Mouse (Mus musculus) right cerebral cortex, adult 18-20 months (tissue): ENCODE data around the gene Kcnip4.
A peak's percentile ranks its signal among the peaks of the same experiment; 100 is the strongest.

Experiments
- DNase-seq: peaks from one replicate; pipeline ENCODE4 v3.0.0; 2022; ENCODE audit warnings: mixed read lengths

Gene Kcnip4

GRCm38 (mm10) chr5:49201164-49201756 lies 323.4 kb downstream of the Kcnip4 start:
- DNase-seq = peak; percentile 13

- no peak for DNase-seq
Observed at GRCm38 (mm10) chr5:49188236-49188635, 336.5 kb downstream of the Kcnip4 start.

- no peak for DNase-seq
Observed at GRCm38 (mm10) chr5:49150116-49150811, 374.4 kb downstream of the Kcnip4 start.

- DNase-seq = no peak
Observed at GRCm38 (mm10) chr5:49149684-49150083, 375.0 kb downstream of the Kcnip4 start.

- DNase-seq = no peak
Observed at GRCm38 (mm10) chr5:49095432-49095831, 429.3 kb downstream of the Kcnip4 start.

GRCm38 (mm10) chr5:49094945-49095344 lies 429.8 kb downstream of the Kcnip4 start:
- DNase-seq = peak; percentile 28

- DNase-seq = no peak
Observed at GRCm38 (mm10) chr5:49094306-49094705, 430.4 kb downstream of the Kcnip4 start.

GRCm38 (mm10) chr5:49090122-49090680 lies 434.5 kb downstream of the Kcnip4 start:
- DNase-seq = peak; percentile 92

- DNase-seq = no peak
Observed at GRCm38 (mm10) chr5:49065646-49066045, 459.1 kb downstream of the Kcnip4 start.

GRCm38 (mm10) chr5:49058926-49059325 lies 465.8 kb downstream of the Kcnip4 start:
- DNase-seq = no peak

GRCm38 (mm10) chr5:49057636-49058340 lies 466.9 kb downstream of the Kcnip4 start:
- no peak for DNase-seq

- no peak for DNase-seq
Observed at GRCm38 (mm10) chr5:49047960-49048359, 476.7 kb downstream of the Kcnip4 start.

GRCm38 (mm10) chr5:49041259-49041845 lies 483.4 kb downstream of the Kcnip4 start:
- DNase-seq = no peak

GRCm38 (mm10) chr5:48997359-48997758 lies 527.3 kb downstream of the Kcnip4 start:
- DNase-seq = no peak

GRCm38 (mm10) chr5:48989145-48989659 lies 535.5 kb downstream of the Kcnip4 start:
- DNase-seq = no peak

- no peak for DNase-seq
Observed at GRCm38 (mm10) chr5:48942378-48943088, 582.2 kb downstream of the Kcnip4 start.

GRCm38 (mm10) chr5:48931881-48932280 lies 592.8 kb downstream of the Kcnip4 start:
- no peak for DNase-seq

- DNase-seq = no peak
Observed at GRCm38 (mm10) chr5:48890216-48890615, 634.5 kb downstream of the Kcnip4 start.

GRCm38 (mm10) chr5:48889395-48890194 lies 635.1 kb downstream of the Kcnip4 start:
- DNase-seq = peak; percentile 5

- no peak for DNase-seq
Observed at GRCm38 (mm10) chr5:48878081-48878480, 646.6 kb downstream of the Kcnip4 start.

- DNase-seq = no peak
Observed at GRCm38 (mm10) chr5:48864268-48864967, 660.3 kb downstream of the Kcnip4 start.
